Mouse (Mus musculus) activated CD4-positive, CD25-positive, alpha-beta regulatory T cell, adult 4 months (primary cell): ENCODE results near the gene 4931428L18Rik. TPM values are rescaled to one million over a fixed set of nuclear protein-coding genes. Genes with fewer than 3 reads are reported as not detected.

Source experiments
- polyA plus RNA-seq, 2 experiments: library from polyadenylated mRNA; unstranded; fragments of 100-300 nt; shearing (Covaris generic); gene quantifications; one replicate each; pipeline ENCODE4 v1.2.1; 2017

4931428L18Rik gene
- polyA plus RNA-seq, 2 experiments from 2014 or later: not detected

Other genes with a start within 250 kb of the 4931428L18Rik start
- gene AC153137.1, start 244.7 kb downstream of the 4931428L18Rik start, polyA plus RNA-seq: not detected
- not detected for gene Lgsn, start 46.3 kb downstream of the 4931428L18Rik start, polyA plus RNA-seq
- gene Pih1d3, start 154 bp upstream of the 4931428L18Rik start, polyA plus RNA-seq: not detected